Mouse (Mus musculus) megakaryocyte, embryonic 14.5 days (primary cell): ENCODE measurements around the gene 3110082I17Rik.

ENCODE experiments used
- FLI1 ChIP-seq: IDR thresholded peaks from 2 replicates; pipeline ENCODE4 v1.6.1; 2012; ENCODE audit warnings: low read length, inconsistent platforms, mixed read lengths
- GATA1 ChIP-seq: IDR thresholded peaks from 3 replicates; pipeline ENCODE4 v1.6.1; 2012; ENCODE audit warnings: mixed read lengths, low read length, inconsistent platforms, borderline replicate concordance

GRCm38 (mm10) chr5:139378986-139379629 lies 81.2 kb downstream of the 3110082I17Rik start:
- TF ChIP-seq FLI1 (no peak), GATA1 (no peak)
